Mouse (Mus musculus): ENCODE measurements around the gene Ugt2b38.

- TF ChIP-seq EP300 (IDR thresholded peaks at IDR 0.05; ENCODE audit: low read depth) (no peak), CTCF (IDR thresholded peaks at IDR 0.05; ENCODE audit: low read depth) (no peak)
These were observed 27.0 kb downstream of the Ugt2b38 start for GRCm38 (mm10) chr5:87396968-87397367.

Measured in heart, postnatal 0 days (tissue).